Mouse (Mus musculus) intestine, embryonic 14.5 days (tissue): ENCODE results near the gene Usp25. TPM values are rescaled to one million over a fixed set of nuclear protein-coding genes. Genes with fewer than 3 reads are reported as not detected.

Source experiments
- ATAC-seq: fragments of 200-750 bp; cut with Nextera tagmentation; replicated peaks from 2 replicates; pipeline ENCODE4 v1.8.0; 2017; ENCODE audit warnings: low read depth, moderate number of reproducible peaks, moderate TSS enrichment, moderate library complexity; ENCODE audit not compliant: low FRiP score, low TSS enrichment
- DNase-seq: peaks from one replicate; pipeline ENCODE4 v3.0.0-alpha.2; 2018; ENCODE audit warnings: low spot score
- H3K27ac ChIP-seq: fragments of 300-500 bp; sonication (generic); 2 replicates; pipeline ENCODE4 v1.5.1; 2014; ENCODE audit warnings: low read depth, mild to moderate bottlenecking, control low read depth
- H3K27me3 ChIP-seq: fragments of 300-500 bp; sonication (generic); replicated peaks from 2 replicates; pipeline ENCODE4 v1.6.1; 2014; ENCODE audit warnings: low read length, control low read depth; ENCODE audit not compliant: control insufficient read depth, insufficient read depth
- H3K36me3 ChIP-seq: fragments of 300-500 bp; sonication (generic); 2 replicates; pipeline ENCODE4 v1.6.1; 2014; ENCODE audit warnings: low read length, control low read depth; ENCODE audit not compliant: control insufficient read depth, insufficient read depth
- H3K4me1 ChIP-seq: fragments of 300-500 bp; sonication (generic); replicated peaks from 2 replicates; pipeline ENCODE4 v1.6.1; 2014; ENCODE audit warnings: low read length, control low read depth, mixed read lengths; ENCODE audit not compliant: control insufficient read depth, insufficient read depth
- H3K4me2 ChIP-seq: fragments of 300-500 bp; sonication (generic); 2 replicates; pipeline ENCODE4 v1.6.1; 2014; ENCODE audit warnings: low read length
- H3K4me3 ChIP-seq: fragments of 300-500 bp; sonication (generic); 2 replicates; pipeline ENCODE4 v1.5.1; 2014; ENCODE audit warnings: low read depth, low read length, control low read depth, mixed read lengths
- H3K9ac ChIP-seq: fragments of 300-500 bp; sonication (generic); 2 replicates; pipeline ENCODE4 v1.6.1; 2014; ENCODE audit warnings: mild to moderate bottlenecking, low read length
- H3K9me3 ChIP-seq: fragments of 300-500 bp; sonication (generic); 2 replicates; pipeline ENCODE4 v1.6.1; 2016; ENCODE audit warnings: low read length, control low read depth; ENCODE audit not compliant: control insufficient read depth
- WGBS: fragments of 180-500 bp; shearing (Covaris S2); extraction: QIAGEN DNeasy Blood & Tissue Kit; methylation state at CpG from one replicate; pipeline ENCODE4 v1.1.7; 2014; 5-methylcytosine and 5-hydroxymethylcytosine counted together
- polyA plus RNA-seq: library from polyadenylated mRNA; unstranded; fragments of >200 nt; fragmentation: Nextera tagmentation; extraction: Ambion mirVana; gene quantifications from 2 replicates; pipeline ENCODE4 v1.2.1, GENCODE M21; 2014

Usp25 gene
- polyA plus RNA-seq, 1 experiment from 2014 or later = 23.7 TPM

DNA sequence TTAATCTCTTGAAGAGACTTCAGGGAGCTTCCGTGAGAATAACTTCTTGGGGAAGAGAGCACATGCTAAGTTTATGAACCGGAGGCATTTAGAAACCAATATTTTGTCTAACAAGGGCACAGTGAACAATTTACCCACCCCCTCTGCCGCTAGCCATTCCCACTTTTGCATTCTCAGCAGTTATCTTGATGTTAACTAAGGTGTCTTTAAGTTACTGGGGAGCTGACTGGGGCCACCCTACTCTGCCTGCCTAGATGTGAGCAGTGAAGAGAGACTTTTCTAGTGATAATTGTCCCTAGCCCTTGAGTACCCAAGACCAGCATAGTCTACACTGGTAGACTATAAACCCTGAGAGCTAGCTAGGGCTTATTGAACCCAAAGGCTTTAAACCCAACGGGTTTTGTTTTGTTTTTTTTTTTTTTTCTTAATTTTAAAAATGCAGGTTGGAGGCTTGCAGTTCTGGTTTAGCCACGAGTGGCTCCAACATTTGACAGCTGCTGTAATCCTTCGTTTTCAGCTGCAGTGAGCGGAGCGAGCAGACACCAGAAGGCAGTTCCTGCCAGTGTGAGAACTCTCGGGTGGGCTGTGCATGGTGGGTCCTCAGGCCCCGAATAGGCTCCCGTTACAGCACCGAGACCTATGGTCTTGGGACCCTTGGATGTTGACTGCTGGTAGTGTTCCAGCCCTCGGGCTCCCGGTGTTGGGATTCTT is 14.6 kb downstream of the Usp25 start:
- ATAC-seq (no peak; the same call in 1 of the 2 replicates), DNase-seq (no peak)
- no peak overlapping the region for H3K4me3 ChIP-seq
- H3K27me3 ChIP-seq = no peaks in the 10 kb centered on the region
- 0 out of 2 replicates have a peak, but pooled peaks cover 11% of the 10 kb centered on the region for H3K36me3 ChIP-seq
- H3K27ac ChIP-seq = no peak overlapping the region
- peaks cover 5% of the 10 kb centered on the region; the same call in 1 of the 2 replicates for H3K9me3 ChIP-seq
- peaks cover 15% of the 10 kb centered on the region; the same call in 1 of the 2 replicates for H3K4me1 ChIP-seq
- H3K9ac ChIP-seq = no peak overlapping the region
- H3K4me2 ChIP-seq = 0 out of 2 replicates have a peak overlapping the region, but pooled peaks have one; percentile 7
- WGBS = 65% methylated on average over 14 of the region's 14 CpGs

DNA sequence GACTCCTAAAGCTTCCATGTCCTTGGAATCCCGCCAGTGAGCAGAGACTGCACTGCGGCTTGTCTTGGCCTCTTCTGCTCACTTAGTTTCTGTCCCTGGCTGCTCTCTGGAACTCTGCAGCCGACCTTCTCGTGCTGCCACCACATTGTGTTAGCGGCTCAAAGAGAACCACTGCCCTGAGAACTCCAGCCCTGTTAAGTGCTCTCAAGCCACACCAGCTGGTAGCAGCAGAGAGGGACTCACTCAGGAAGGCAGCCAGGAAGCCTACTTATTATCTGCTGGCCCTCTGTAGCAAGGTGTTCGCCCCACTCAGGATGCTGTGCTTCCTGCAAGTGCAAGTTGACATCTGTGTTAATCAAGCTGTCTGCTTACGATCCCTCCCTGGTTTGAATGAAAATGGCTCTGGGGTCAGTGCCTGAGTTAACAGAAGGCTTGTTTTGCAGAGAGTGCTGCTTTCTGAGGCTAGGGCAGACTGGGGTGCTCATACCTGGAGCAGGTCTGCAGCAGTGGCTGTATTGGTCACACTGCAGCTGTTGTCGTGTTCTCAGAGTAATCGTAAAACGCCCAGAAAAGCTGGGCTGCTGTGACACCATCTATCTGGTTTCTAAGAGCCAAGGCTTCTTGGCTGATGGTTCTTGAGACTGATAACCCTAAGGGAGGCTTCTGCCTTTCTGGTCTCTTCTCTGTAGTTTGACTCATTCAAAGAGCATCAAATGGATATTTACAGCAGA is 15.3 kb downstream of the Usp25 start:
- Histone ChIP-seq H3K4me3 (no peak overlapping the region), H3K9ac (no peak overlapping the region), H3K9me3 (peaks cover 5% of the 10 kb centered on the region; the same call in 1 of the 2 replicates), H3K4me1 (peaks cover 15% of the 10 kb centered on the region; the same call in 1 of the 2 replicates), H3K36me3 (0 out of 2 replicates have a peak, but pooled peaks cover 11% of the 10 kb centered on the region), H3K27me3 (no peaks in the 10 kb centered on the region), H3K4me2 (0 out of 2 replicates have a peak overlapping the region, but pooled peaks have one; percentile 7), H3K27ac (no peak overlapping the region)
- no peak for ATAC-seq
- no peak for DNase-seq
- 52% methylated on average over 10 of the region's 10 CpGs for WGBS

DNA sequence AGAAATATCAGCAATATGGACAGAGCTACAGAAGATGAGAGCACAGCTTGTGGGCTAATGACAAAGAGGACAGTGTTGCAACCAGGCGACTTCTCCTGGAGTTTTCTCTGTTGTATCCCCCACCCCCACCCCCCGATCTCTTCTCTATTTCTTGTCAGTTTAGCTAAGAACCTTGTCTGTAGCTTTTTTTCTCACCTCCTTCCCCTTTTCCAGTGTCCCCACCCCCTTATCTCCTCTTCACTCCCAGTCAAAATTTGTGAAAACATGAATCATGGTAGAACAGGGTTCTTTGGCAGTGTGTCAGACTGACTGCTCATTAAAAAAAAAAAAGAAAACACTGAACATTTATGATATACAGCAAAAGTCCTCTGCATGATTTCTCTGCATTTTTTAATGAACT is 16.9 kb downstream of the Usp25 start:
- Histone ChIP-seq H3K9me3 (no peaks in the 10 kb centered on the region), H3K4me1 (peaks cover 15% of the 10 kb centered on the region; the same call in 1 of the 2 replicates), H3K27me3 (no peaks in the 10 kb centered on the region), H3K27ac (no peak overlapping the region), H3K9ac (no peak overlapping the region), H3K36me3 (no peaks in the 10 kb centered on the region), H3K4me3 (no peak overlapping the region), H3K4me2 (no peak overlapping the region)
- ATAC-seq = no peak
- no peak for DNase-seq
- WGBS = 63% methylated on average over 2 of the region's 2 CpGs

DNA sequence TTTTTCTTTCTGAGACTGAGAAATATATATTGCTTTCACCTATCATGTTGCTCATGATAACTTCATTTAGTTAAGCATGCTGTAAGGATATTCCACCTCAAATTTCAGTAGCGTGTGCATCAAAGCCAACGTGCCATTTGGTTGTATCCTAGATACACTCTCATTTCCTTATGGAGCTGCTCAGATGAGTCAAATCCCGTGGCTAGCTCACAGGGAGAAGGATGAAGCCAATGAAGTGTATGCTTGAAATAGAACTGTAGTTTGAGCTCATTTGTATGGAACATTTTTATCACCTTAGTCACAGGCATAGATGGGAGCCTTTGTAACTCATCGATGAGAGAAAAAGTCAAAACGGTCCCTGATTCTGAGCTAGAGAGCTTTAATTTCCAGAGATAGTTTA is 20.8 kb downstream of the Usp25 start:
- H3K27me3 ChIP-seq = no peaks in the 10 kb centered on the region
- H3K27ac ChIP-seq = no peak overlapping the region
- ATAC-seq = no peak
- no peak for DNase-seq
- H3K4me3 ChIP-seq = no peak overlapping the region
- peaks cover 16% of the 10 kb centered on the region; the same call in 1 of the 2 replicates for H3K36me3 ChIP-seq
- 0 out of 2 replicates have a peak, but pooled peaks cover 4% of the 10 kb centered on the region for H3K4me1 ChIP-seq
- no peak overlapping the region for H3K9ac ChIP-seq
- no peak overlapping the region for H3K4me2 ChIP-seq
- WGBS = 86% methylated on average over 5 of the region's 5 CpGs
- no peaks in the 10 kb centered on the region for H3K9me3 ChIP-seq

- H3K27ac ChIP-seq = no peak overlapping the region
- DNase-seq = no peak
- H3K4me1 ChIP-seq = 0 out of 2 replicates have a peak, but pooled peaks cover 4% of the 10 kb centered on the region
- H3K9ac ChIP-seq = no peak overlapping the region
- H3K4me3 ChIP-seq = no peak overlapping the region
- no peak overlapping the region for H3K4me2 ChIP-seq
- no peaks in the 10 kb centered on the region for H3K27me3 ChIP-seq
- H3K9me3 ChIP-seq = no peaks in the 10 kb centered on the region
- ATAC-seq = no peak
- H3K36me3 ChIP-seq = peaks cover 17% of the 10 kb centered on the region; the same call in 1 of the 2 replicates
- WGBS = 73% methylated on average over 8 of the region's 8 CpGs
These were observed 21.2 kb downstream of the Usp25 start for GRCm38 (mm10) chr16:77034751-77035150.

DNA sequence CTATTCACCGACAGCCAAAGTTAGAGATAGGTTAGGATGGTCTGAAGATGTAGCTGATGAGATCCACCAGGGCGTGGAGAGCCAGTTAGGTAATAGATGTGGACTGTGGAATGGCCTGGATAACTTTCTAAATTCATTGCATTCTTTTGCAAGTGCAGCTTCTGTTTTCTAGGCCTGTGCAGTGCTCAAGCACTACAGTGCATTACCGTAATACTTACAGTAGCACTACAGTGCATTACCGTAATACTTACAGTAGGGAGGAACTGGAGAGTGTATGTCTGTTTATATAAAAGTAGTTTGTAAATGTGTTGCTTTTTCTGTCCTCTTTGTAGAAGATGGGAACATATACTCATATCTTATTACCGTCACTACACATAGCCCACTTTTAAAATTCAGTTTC is 28.1 kb downstream of the Usp25 start:
- Histone ChIP-seq H3K9ac (no peak overlapping the region), H3K27ac (no peak overlapping the region), H3K4me3 (no peak overlapping the region), H3K9me3 (no peaks in the 10 kb centered on the region), H3K36me3 (peaks cover 25% of the 10 kb centered on the region), H3K27me3 (no peaks in the 10 kb centered on the region), H3K4me1 (no peaks in the 10 kb centered on the region), H3K4me2 (no peak overlapping the region)
- ATAC-seq = no peak
- no peak for DNase-seq
- 71% methylated on average over 5 of the region's 5 CpGs for WGBS

DNA sequence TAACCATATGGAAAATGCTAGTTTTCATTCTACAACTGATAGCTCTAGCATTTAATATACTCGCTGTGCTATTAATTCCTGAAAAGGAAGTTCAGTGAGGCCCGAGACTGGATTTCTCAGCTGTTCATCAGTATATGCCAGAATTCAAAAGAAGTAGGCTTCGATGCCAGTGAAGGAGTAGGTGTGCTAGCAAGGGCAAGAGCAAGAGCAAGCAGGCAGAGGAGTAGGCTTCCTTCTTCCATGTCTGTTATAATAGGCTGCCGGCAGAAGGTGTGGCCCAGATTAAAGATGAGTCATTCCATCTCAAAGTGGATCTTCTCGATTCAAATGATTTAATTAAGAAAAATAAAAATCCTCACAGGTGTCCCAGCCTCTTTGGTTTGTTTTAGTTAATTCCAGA is 30.0 kb downstream of the Usp25 start:
- H3K27me3 ChIP-seq = no peaks in the 10 kb centered on the region
- DNase-seq = no peak
- no peak overlapping the region for H3K4me3 ChIP-seq
- no peak for ATAC-seq
- no peak overlapping the region for H3K4me2 ChIP-seq
- no peak overlapping the region for H3K27ac ChIP-seq
- 94% methylated on average over 5 of the region's 5 CpGs for WGBS
- no peaks in the 10 kb centered on the region for H3K4me1 ChIP-seq
- H3K9me3 ChIP-seq = no peaks in the 10 kb centered on the region
- H3K36me3 ChIP-seq = peaks cover 17% of the 10 kb centered on the region
- H3K9ac ChIP-seq = no peak overlapping the region

- Histone ChIP-seq H3K9me3 (no peaks in the 10 kb centered on the region), H3K27me3 (no peaks in the 10 kb centered on the region), H3K4me1 (peaks cover 7% of the 10 kb centered on the region), H3K36me3 (peaks cover 18% of the 10 kb centered on the region), H3K4me3 (no peak overlapping the region), H3K27ac (no peak overlapping the region), H3K9ac (no peak overlapping the region), H3K4me2 (no peak overlapping the region)
- ATAC-seq = no peak
- DNase-seq = no peak
- WGBS = 98% methylated on average over 2 of the region's 2 CpGs
These were observed 40.7 kb downstream of the Usp25 start for GRCm38 (mm10) chr16:77054184-77054583.
